Mouse (Mus musculus): ENCODE measurements around the gene Trim69.

DNA sequence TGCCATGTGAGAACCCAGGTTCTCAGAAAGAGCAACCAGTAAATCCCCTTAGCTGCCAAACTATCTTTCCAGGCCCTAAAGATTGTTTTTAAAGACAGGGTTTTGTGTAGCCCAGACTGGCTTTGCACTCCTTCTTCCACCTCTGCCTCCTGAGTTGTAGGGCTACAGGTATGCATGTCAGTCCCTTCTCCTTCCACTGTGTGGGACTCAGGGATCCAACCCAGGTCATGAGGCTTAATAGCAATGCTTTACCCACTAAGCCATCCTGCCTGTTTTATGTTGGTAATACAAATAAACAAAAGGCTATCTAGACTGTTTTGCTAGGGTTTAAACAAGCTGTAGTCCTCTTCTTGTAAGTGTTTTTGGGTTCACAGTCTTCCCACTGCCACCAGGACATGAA is 2.9 kb upstream of the Trim69 start:
- TF ChIP-seq ELF1 (IDR thresholded peaks at IDR 0.05; ENCODE audit: low read depth, low read length) (no peak), KAT2A (conservative IDR thresholded peaks at IDR 0.05; ENCODE audit: low read depth, low read length) (no peak), GABPA (IDR thresholded peaks at IDR 0.05; ENCODE audit: low read depth, low read length) (no peak), CHD1 (IDR thresholded peaks at IDR 0.05; ENCODE audit: low read depth, low read length) (no peak), CTCF (IDR thresholded peaks at IDR 0.05 in 2 of 3, conservative IDR thresholded peaks at IDR 0.05 in 1 of 3; ENCODE audit: control insufficient read depth in 1 of 3, insufficient read depth in 1 of 3, low read depth in 2 of 3, low read length in 3 of 3, poor library complexity in 1 of 3, severe bottlenecking in 1 of 3) (no peak), POLR2A (IDR thresholded peaks at IDR 0.05; ENCODE audit: control insufficient read depth in 1 of 2, insufficient read depth in 1 of 2, low read depth in 1 of 2, low read length in 2 of 2, poor library complexity in 1 of 2) (no peak), NRF1 (IDR thresholded peaks at IDR 0.05; ENCODE audit: insufficient read depth, low read depth, low read length, poor library complexity, severe bottlenecking) (no peak), USF2 (IDR thresholded peaks at IDR 0.05; ENCODE audit: borderline replicate concordance in 1 of 2, insufficient read depth in 1 of 2, low read depth in 1 of 2, low read length in 2 of 2) (no peak), EP300 (IDR thresholded peaks at IDR 0.05; ENCODE audit: low read depth in 1 of 2, low read length in 2 of 2) (no peak), GATA1 (IDR thresholded peaks at IDR 0.05; ENCODE audit: low read depth, low read length) (no peak), E2F4 (IDR thresholded peaks at IDR 0.05; ENCODE audit: borderline replicate concordance, low read depth, low read length) (no peak), CHD2 (IDR thresholded peaks at IDR 0.05; ENCODE audit: low read length) (no peak), POLR2AphosphoS2 (IDR thresholded peaks at IDR 0.05; ENCODE audit: low read length) (no peak), ZMIZ1 (IDR thresholded peaks at IDR 0.05; ENCODE audit: low read depth, low read length) (no peak)
